Mouse (Mus musculus): Measurements from ENCODE around the gene Cmtr1. TPM values are rescaled to one million over a fixed set of nuclear protein-coding genes. Genes with fewer than 3 reads are reported as not detected.

The Cmtr1 gene
- total and polyA plus RNA-seq, 3 experiments, result 47.3 to 99.6 (median 77.9) TPM

- H3K4me1 ChIP-seq (ENCODE audit: control insufficient read depth in 1 of 2, insufficient read depth in 2 of 2, low read length in 2 of 2), result peaks cover 15 to 37% of the 10 kb centered on the region in 2 experiments
- H3K9ac ChIP-seq (ENCODE audit: control insufficient read depth, low read depth, low read length, poor library complexity, severe bottlenecking), result no peak overlapping the region
- H3K36me3 ChIP-seq (ENCODE audit: control insufficient read depth in 1 of 2, insufficient read depth in 2 of 2, low read length in 2 of 2), result peaks cover 34 to 49% of the 10 kb centered on the region in 2 experiments
- H3K9me3 ChIP-seq (replicated peaks; ENCODE audit: insufficient read depth, low read length), result no peaks in the 10 kb centered on the region
- TF ChIP-seq HCFC1 (IDR thresholded peaks at IDR 0.05; ENCODE audit: low read depth, low read length), result no peak
- no peak for TF ChIP-seq MAZ (IDR thresholded peaks at IDR 0.05; ENCODE audit: low read depth, low read length)
- no peak for TF ChIP-seq MAFK (IDR thresholded peaks at IDR 0.05; ENCODE audit: borderline replicate concordance, low read depth, low read length)
- no peak for TF ChIP-seq USF2 (IDR thresholded peaks at IDR 0.05; ENCODE audit: borderline replicate concordance in 1 of 2, insufficient read depth in 1 of 2, low read depth in 1 of 2, low read length in 2 of 2)
- no peak for TF ChIP-seq MYB (IDR thresholded peaks at IDR 0.05; ENCODE audit: low read depth, low read length)
- no peak for TF ChIP-seq TBP (IDR thresholded peaks at IDR 0.05; ENCODE audit: low read depth, low read length)
- TF ChIP-seq NRF1 (IDR thresholded peaks at IDR 0.05; ENCODE audit: insufficient read depth, low read depth, low read length, poor library complexity, severe bottlenecking), result no peak
- no peak for TF ChIP-seq CTCF (IDR thresholded peaks at IDR 0.05 in 2 of 3, conservative IDR thresholded peaks at IDR 0.05 in 1 of 3; ENCODE audit: control insufficient read depth in 1 of 3, insufficient read depth in 1 of 3, low read depth in 2 of 3, low read length in 3 of 3, poor library complexity in 1 of 3, severe bottlenecking in 1 of 3)
- no peak for TF ChIP-seq GABPA (IDR thresholded peaks at IDR 0.05; ENCODE audit: low read depth, low read length)
- no peak for TF ChIP-seq TCF12 (IDR thresholded peaks at IDR 0.05; ENCODE audit: low read depth, low read length)
- no peak for TF ChIP-seq ZKSCAN1 (IDR thresholded peaks at IDR 0.05; ENCODE audit: low read depth, low read length)
- no peak for TF ChIP-seq UBTF (IDR thresholded peaks at IDR 0.05; ENCODE audit: borderline replicate concordance, insufficient read depth, low read depth, low read length)
- no peak for TF ChIP-seq CHD1 (IDR thresholded peaks at IDR 0.05; ENCODE audit: low read depth, low read length)
- DNase-seq (ENCODE audit: low read depth, low spot score), result no peak
- H3K27me3 ChIP-seq (ENCODE audit: control insufficient read depth in 1 of 2, insufficient read depth in 2 of 2, low read length in 2 of 2), result no peaks in the 10 kb centered on the region
- no peaks in the 10 kb centered on the region; the same call in 1 of the 2 replicates for H3K79me2 ChIP-seq (ENCODE audit: control insufficient read depth, insufficient read depth, low read length, poor library complexity)
- no peak overlapping the region for H3K27ac ChIP-seq (ENCODE audit: control insufficient read depth, low read depth, low read length)
- no peak overlapping the region for H3K4me3 ChIP-seq (ENCODE audit: control insufficient read depth in 1 of 2, insufficient read depth in 1 of 2, low read depth in 2 of 2, low read length in 2 of 2)
Measured at GRCm38 (mm10) chr17:29683127-29683526, 22.7 kb downstream of the Cmtr1 start.

DNA sequence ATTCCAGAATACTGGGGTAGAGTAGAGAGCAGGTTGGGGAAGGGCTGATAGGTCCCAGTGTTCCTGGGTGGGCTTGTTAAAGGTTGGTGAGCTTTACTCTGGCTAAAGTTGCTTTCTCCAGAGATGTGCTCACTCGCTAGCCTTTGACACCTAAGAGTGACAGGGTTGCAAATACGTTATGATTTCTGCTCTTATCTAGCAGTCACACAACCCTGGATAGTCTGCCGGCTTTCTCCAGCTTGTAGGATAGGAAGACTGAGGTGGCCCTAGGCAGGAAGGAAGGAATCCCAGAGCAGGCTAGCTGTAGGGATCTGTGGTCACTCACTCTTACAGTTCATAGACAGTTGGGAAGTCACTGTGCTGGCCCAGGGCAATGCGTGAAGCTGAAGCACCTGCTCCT lies 23.9 kb downstream of the Cmtr1 start:
- peaks cover 33 to 43% of the 10 kb centered on the region in 2 experiments for H3K36me3 ChIP-seq (ENCODE audit: control insufficient read depth in 1 of 2, insufficient read depth in 2 of 2, low read length in 2 of 2)
- DNase-seq (ENCODE audit: low read depth, low spot score), result no peak
- H3K27ac ChIP-seq (ENCODE audit: control insufficient read depth, low read depth, low read length), result no peak overlapping the region
- H3K4me3 ChIP-seq (ENCODE audit: control insufficient read depth in 1 of 2, insufficient read depth in 1 of 2, low read depth in 2 of 2, low read length in 2 of 2), result no peak overlapping the region
- TF ChIP-seq NELFE (IDR thresholded peaks at IDR 0.05; ENCODE audit: low read depth, low read length), result no peak
- TF ChIP-seq BHLHE40 (IDR thresholded peaks at IDR 0.05; ENCODE audit: borderline replicate concordance, low read depth, low read length), result no peak
- no peak for TF ChIP-seq USF2 (IDR thresholded peaks at IDR 0.05; ENCODE audit: borderline replicate concordance in 1 of 2, insufficient read depth in 1 of 2, low read depth in 1 of 2, low read length in 2 of 2)
- TF ChIP-seq NRF1 (IDR thresholded peaks at IDR 0.05; ENCODE audit: insufficient read depth, low read depth, low read length, poor library complexity, severe bottlenecking), result no peak
- TF ChIP-seq CTCF (IDR thresholded peaks at IDR 0.05 in 2 of 3, conservative IDR thresholded peaks at IDR 0.05 in 1 of 3; ENCODE audit: control insufficient read depth in 1 of 3, insufficient read depth in 1 of 3, low read depth in 2 of 3, low read length in 3 of 3, poor library complexity in 1 of 3, severe bottlenecking in 1 of 3), result no peak
- H3K27me3 ChIP-seq (ENCODE audit: control insufficient read depth in 1 of 2, insufficient read depth in 2 of 2, low read length in 2 of 2), result no peaks in the 10 kb centered on the region
- no peaks in the 10 kb centered on the region; the same call in 1 of the 2 replicates for H3K79me2 ChIP-seq (ENCODE audit: control insufficient read depth, insufficient read depth, low read length, poor library complexity)
- H3K4me1 ChIP-seq (ENCODE audit: control insufficient read depth in 1 of 2, insufficient read depth in 2 of 2, low read length in 2 of 2), result peaks cover 12 to 29% of the 10 kb centered on the region in 2 experiments
- H3K9ac ChIP-seq (ENCODE audit: control insufficient read depth, low read depth, low read length, poor library complexity, severe bottlenecking), result no peak overlapping the region
- H3K9me3 ChIP-seq (replicated peaks; ENCODE audit: insufficient read depth, low read length), result no peaks in the 10 kb centered on the region
